ENCODE assay signal across 14 mouse cellular contexts in genomic region chr5:111175842-111176241, GRCm38 (mm10).
DNase-seq lines count a peak whose midpoint lies in the region; ATAC-seq and TF ChIP-seq lines count a peak whose summit lies in the region.
"Had no signal": no experiment of that assay in that cellular context is flagged by ENCODE, and none has a peak within 500 bp of the region (broad histone marks: within the 10 kb centered on the region; RNA-seq: fewer than 3 reads in every experiment).

No protein-coding gene starts in this region.

- H3K4me1 ChIP-seq in forebrain, embryonic 13.5 days, result peaks cover 69% of the 10 kb centered on the region
- H3K4me1 ChIP-seq in forebrain, embryonic 11.5 days (replicated peaks; ENCODE audit: control insufficient read depth, insufficient read depth, low read length), result peaks cover 9% of the 10 kb centered on the region
- H3K4me1 ChIP-seq in midbrain, embryonic 12.5 days, result peaks cover 49% of the 10 kb centered on the region
- peaks cover 54% of the 10 kb centered on the region for H3K4me1 ChIP-seq in midbrain, embryonic 16.5 days (ENCODE audit: control insufficient read depth, insufficient read depth, low read length)
- peaks cover 76% of the 10 kb centered on the region for H3K4me1 ChIP-seq in limb, embryonic 10.5 days
- H3K4me1 ChIP-seq in small intestine, adult 2 months (ENCODE audit: control insufficient read depth, insufficient read depth, insufficient read length, low read length), result peaks cover 17% of the 10 kb centered on the region

- no peak for ATAC-seq in forebrain, embryonic 13.5 days
- ATAC-seq in forebrain, embryonic 11.5 days (replicated peaks; ENCODE audit: low FRiP score), result no peak
- no peak for ATAC-seq in midbrain, embryonic 12.5 days (ENCODE audit: low FRiP score, low read depth)
- no peak for ATAC-seq in midbrain, embryonic 16.5 days
- ATAC-seq: Patski had no signal

- no peak for DNase-seq in forebrain, embryonic 11.5 days (ENCODE audit: low spot score)
- DNase-seq in limb, embryonic 10.5 days (ENCODE audit: low spot score), result no peak
- no peak for DNase-seq in left cerebral cortex, adult 18-20 months (ENCODE audit: low spot score in 2 of 2)
- no peak for DNase-seq in testis, postnatal 14 days (ENCODE audit: low spot score)
- DNase-seq: cerebellum, adult 9-10 months; heart, adult 18-20 months; heart, postnatal 10 days; lung, adult 2 months had no signal

- no peak overlapping the region for H3K4me3 ChIP-seq in forebrain, embryonic 13.5 days
- H3K4me3 ChIP-seq in forebrain, embryonic 11.5 days (ENCODE audit: low read depth, low read length), result no peak overlapping the region
- H3K4me3 ChIP-seq in midbrain, embryonic 12.5 days, result no peak overlapping the region
- H3K4me3 ChIP-seq in midbrain, embryonic 16.5 days (ENCODE audit: low read depth, low read length), result no peak overlapping the region
- peak overlapping the region; percentile 18; the same call in 1 of the 2 replicates for H3K4me3 ChIP-seq in limb, embryonic 10.5 days
- H3K4me3 ChIP-seq in small intestine, adult 2 months (ENCODE audit: low read depth, low read length), result peak overlapping the region; percentile 25; the same call in 1 of the 2 replicates

- TF ChIP-seq CTCF in small intestine, adult 2 months (IDR thresholded peaks at IDR 0.05; ENCODE audit: extremely low read depth, insufficient read length, insufficient replicate concordance, low read depth, low read length), result no peak

- TF ChIP-seq POLR2A in small intestine, adult 2 months (IDR thresholded peaks at IDR 0.05; ENCODE audit: low read depth, low read length), result no peak

- no peaks in the 10 kb centered on the region for H3K27me3 ChIP-seq in forebrain, embryonic 13.5 days
- H3K27me3 ChIP-seq in forebrain, embryonic 11.5 days (ENCODE audit: control insufficient read depth, insufficient read depth, low read length), result no peaks in the 10 kb centered on the region
- no peaks in the 10 kb centered on the region for H3K27me3 ChIP-seq in midbrain, embryonic 12.5 days
- no peaks in the 10 kb centered on the region for H3K27me3 ChIP-seq in midbrain, embryonic 16.5 days (ENCODE audit: control insufficient read depth, insufficient read depth, low read depth, low read length)
- no peaks in the 10 kb centered on the region for H3K27me3 ChIP-seq in limb, embryonic 10.5 days (ENCODE audit: low read depth, poor library complexity, severe bottlenecking)
- H3K27me3 ChIP-seq in small intestine, adult 2 months (ENCODE audit: control insufficient read depth, insufficient read depth, low read length), result no peaks in the 10 kb centered on the region
- H3K27me3 ChIP-seq: Patski had no signal

- H3K36me3 ChIP-seq in forebrain, embryonic 13.5 days (ENCODE audit: poor library complexity, severe bottlenecking), result no peaks in the 10 kb centered on the region
- no peaks in the 10 kb centered on the region for H3K36me3 ChIP-seq in forebrain, embryonic 11.5 days (ENCODE audit: control insufficient read depth, insufficient read depth, low read length)
- H3K36me3 ChIP-seq in midbrain, embryonic 12.5 days, result no peaks in the 10 kb centered on the region
- no peaks in the 10 kb centered on the region for H3K36me3 ChIP-seq in midbrain, embryonic 16.5 days (ENCODE audit: control insufficient read depth, insufficient read depth, low read length)
- H3K36me3 ChIP-seq in limb, embryonic 10.5 days, result peaks cover 3% of the 10 kb centered on the region; the same call in 1 of the 2 replicates
- no peaks in the 10 kb centered on the region for H3K36me3 ChIP-seq in small intestine, adult 2 months (ENCODE audit: control insufficient read depth, insufficient read depth, low read length)

- 33% methylated on average over 9 of the region's 9 CpGs for WGBS in forebrain, embryonic 13.5 days
- WGBS in forebrain, embryonic 11.5 days, result 77% methylated on average over 9 of the region's 9 CpGs
- 59% methylated on average over 9 of the region's 9 CpGs for WGBS in midbrain, embryonic 12.5 days
- 30% methylated on average over 9 of the region's 9 CpGs for WGBS in midbrain, embryonic 16.5 days
- WGBS in limb, embryonic 10.5 days, result 50% methylated on average over 9 of the region's 9 CpGs
- 33% methylated on average over 9 of the region's 9 CpGs for WGBS in small intestine, adult 2 months

- peak overlapping the region; percentile 59; the same call in 1 of the 2 replicates for H3K27ac ChIP-seq in forebrain, embryonic 13.5 days
- no peak overlapping the region for H3K27ac ChIP-seq in forebrain, embryonic 11.5 days (ENCODE audit: low read depth, low read length)
- H3K27ac ChIP-seq in midbrain, embryonic 12.5 days (replicated peaks), result 0 out of 2 replicates have a peak overlapping the region, but pooled peaks have one; percentile 35
- no peak overlapping the region for H3K27ac ChIP-seq in midbrain, embryonic 16.5 days (ENCODE audit: low read length)
- 0 out of 2 replicates have a peak overlapping the region, but pooled peaks have one; percentile 27 for H3K27ac ChIP-seq in limb, embryonic 10.5 days
- H3K27ac ChIP-seq in small intestine, adult 2 months (ENCODE audit: insufficient read depth, low read depth, low read length), result no peak overlapping the region
- H3K27ac ChIP-seq: macrophage had no signal

- H3K9ac ChIP-seq in forebrain, embryonic 13.5 days, result no peak overlapping the region
- H3K9ac ChIP-seq in forebrain, embryonic 11.5 days (ENCODE audit: low read length), result no peak overlapping the region
- no peak overlapping the region for H3K9ac ChIP-seq in midbrain, embryonic 12.5 days (replicated peaks)
- H3K9ac ChIP-seq in midbrain, embryonic 16.5 days (ENCODE audit: low read depth, low read length), result no peak overlapping the region

- H3K4me2 ChIP-seq in forebrain, embryonic 13.5 days, result 0 out of 2 replicates have a peak overlapping the region, but pooled peaks have one; percentile 1
- no peak overlapping the region for H3K4me2 ChIP-seq in forebrain, embryonic 11.5 days (ENCODE audit: low read depth, low read length, severe bottlenecking)
- no peak overlapping the region for H3K4me2 ChIP-seq in midbrain, embryonic 12.5 days (replicated peaks)
- no peak overlapping the region for H3K4me2 ChIP-seq in midbrain, embryonic 16.5 days (ENCODE audit: low read length)

- H3K9me3 ChIP-seq in forebrain, embryonic 13.5 days (replicated peaks), result no peaks in the 10 kb centered on the region
- H3K9me3 ChIP-seq in forebrain, embryonic 11.5 days (ENCODE audit: control insufficient read depth, low read length), result no peaks in the 10 kb centered on the region
- no peaks in the 10 kb centered on the region for H3K9me3 ChIP-seq in midbrain, embryonic 12.5 days
- no peaks in the 10 kb centered on the region for H3K9me3 ChIP-seq in midbrain, embryonic 16.5 days (replicated peaks; ENCODE audit: control insufficient read depth, low read length, poor library complexity, severe bottlenecking)
- H3K9me3 ChIP-seq in limb, embryonic 10.5 days (replicated peaks), result no peaks in the 10 kb centered on the region

Comparison
In these comparisons a context has a peak if more than half of its experiments do, and no peak if none do; other contexts are left out.
1. H3K27ac ChIP-seq: peak in forebrain, embryonic 13.5 days (single experiment), midbrain, embryonic 12.5 days (single experiment) and limb, embryonic 10.5 days (single experiment); none in forebrain, embryonic 11.5 days (single experiment), midbrain, embryonic 16.5 days (single experiment) and small intestine, adult 2 months (single experiment).
2. H3K4me3 ChIP-seq: peak in limb, embryonic 10.5 days (single experiment) and small intestine, adult 2 months (single experiment); none in forebrain, embryonic 13.5 days (single experiment), forebrain, embryonic 11.5 days (single experiment), midbrain, embryonic 12.5 days (single experiment) and midbrain, embryonic 16.5 days (single experiment).